Mouse (Mus musculus) hindbrain, embryonic 14.5 days (tissue): ENCODE data around the gene Mchr1. TPM values are rescaled to one million over a fixed set of nuclear protein-coding genes. Genes with fewer than 3 reads are reported as not detected.

Experiments used
- ATAC-seq: fragments of 200-750 bp; cut with Nextera tagmentation; 2 replicates; pipeline ENCODE4 v1.8.0; 2017; ENCODE audit warnings: moderate number of reproducible peaks, mild to moderate bottlenecking, moderate TSS enrichment, moderate library complexity; ENCODE audit not compliant: low FRiP score
- DNase-seq: peaks from one replicate; pipeline ENCODE4 v3.0.0-alpha.2; 2015; ENCODE audit warnings: low spot score
- H3K27ac ChIP-seq: fragments of 300-500 bp; sonication (generic); 2 replicates; pipeline ENCODE4 v1.5.1; 2014; ENCODE audit warnings: mild to moderate bottlenecking, moderate library complexity
- H3K27me3 ChIP-seq: fragments of 300-500 bp; sonication (generic); 2 replicates; pipeline ENCODE4 v1.6.1; 2014; ENCODE audit warnings: mild to moderate bottlenecking, low read length, mixed read lengths; ENCODE audit not compliant: control insufficient read depth, insufficient read depth
- H3K36me3 ChIP-seq: fragments of 300-500 bp; sonication (generic); replicated peaks from 2 replicates; pipeline ENCODE4 v1.6.1; 2014; ENCODE audit not compliant: control insufficient read depth, insufficient read depth
- H3K4me1 ChIP-seq: fragments of 300-500 bp; sonication (generic); replicated peaks from 2 replicates; pipeline ENCODE4 v1.6.1; 2014; ENCODE audit warnings: antibody characterized with exemption, low read length, mixed read lengths; ENCODE audit not compliant: control insufficient read depth, insufficient read depth
- H3K4me2 ChIP-seq: fragments of 300-500 bp; sonication (generic); replicated peaks from 2 replicates; pipeline ENCODE4 v1.6.1; 2014; ENCODE audit warnings: mild to moderate bottlenecking, moderate library complexity
- H3K4me3 ChIP-seq: fragments of 300-500 bp; sonication (generic); replicated peaks from 2 replicates; pipeline ENCODE4 v1.5.1; 2014; ENCODE audit warnings: mild to moderate bottlenecking, low read length
- H3K9ac ChIP-seq: fragments of 300-500 bp; sonication (generic); 2 replicates; pipeline ENCODE4 v1.6.1; 2014
- H3K9me3 ChIP-seq: fragments of 300-500 bp; sonication (generic); 2 replicates; pipeline ENCODE4 v1.6.1; 2016; ENCODE audit warnings: low read length; ENCODE audit not compliant: control insufficient read depth
- WGBS: fragments of 180-500 bp; shearing (Covaris S2); extraction: QIAGEN DNeasy Blood & Tissue Kit; methylation state at CpG from one replicate; pipeline ENCODE4 v1.1.7; 2014; 5-methylcytosine and 5-hydroxymethylcytosine counted together
- polyA plus RNA-seq: library from polyadenylated mRNA; unstranded; fragments of >200 nt; fragmentation: Nextera tagmentation; extraction: Ambion mirVana; gene quantifications from 2 replicates; pipeline ENCODE4 v1.2.1, GENCODE M21; 2014

Gene Mchr1
- polyA plus RNA-seq, 1 experiment from 2014 or later = 3.4 TPM

DNA sequence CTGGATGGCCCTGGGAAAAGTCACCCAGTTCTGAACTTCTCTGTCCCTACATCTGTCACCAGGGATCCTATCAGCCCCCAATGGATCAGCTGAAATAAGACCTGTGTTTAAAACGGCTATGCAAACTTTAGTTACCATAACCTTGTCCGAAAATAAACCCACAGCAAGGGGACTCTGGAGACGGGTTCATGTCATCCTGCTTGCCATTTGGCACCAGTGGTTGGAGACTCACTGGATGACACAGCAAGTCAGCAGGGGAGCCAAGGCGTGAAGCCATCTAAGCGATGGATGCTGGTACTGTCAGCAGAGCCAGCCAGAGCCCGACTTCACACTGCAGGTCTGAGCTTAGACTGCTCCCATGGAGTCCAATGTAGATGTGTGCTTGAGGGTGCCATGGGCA lies 13.9 kb upstream of the Mchr1 start:
- no peak for ATAC-seq
- 77% methylated on average over 6 of the region's 6 CpGs for WGBS

DNA sequence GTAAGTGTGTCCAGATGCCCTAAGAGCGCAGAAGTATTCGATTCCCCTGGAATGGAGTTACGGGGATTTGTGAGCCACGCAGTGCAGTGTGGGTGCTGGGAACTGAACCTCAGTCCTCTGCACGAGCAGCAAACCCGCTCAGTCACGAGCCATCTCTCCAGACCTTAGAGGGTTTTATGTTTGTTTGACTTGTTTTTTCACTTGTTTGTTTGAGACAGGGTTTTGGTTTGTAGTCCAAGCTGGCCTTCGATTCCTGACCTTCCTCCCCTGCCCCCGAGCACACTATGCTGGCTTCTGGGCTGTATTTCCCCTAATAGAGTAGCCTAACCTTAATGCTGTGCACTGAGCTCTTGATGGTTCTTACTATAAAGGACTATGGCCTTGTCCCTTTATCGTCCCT lies 10.3 kb upstream of the Mchr1 start:
- 0 out of 2 replicates have a peak, but pooled peaks cover 2% of the 10 kb centered on the region for H3K4me1 ChIP-seq
- WGBS = 98% methylated on average over 10 of the region's 10 CpGs

More for the DNA sequence above, 13.9 kb upstream of the Mchr1 start:
- Histone ChIP-seq H3K27me3 (no peaks in the 10 kb centered on the region), H3K9ac (no peak overlapping the region), H3K4me3 (no peak overlapping the region), H3K9me3 (no peaks in the 10 kb centered on the region), H3K27ac (no peak overlapping the region), H3K4me1 (no peaks in the 10 kb centered on the region), H3K36me3 (no peaks in the 10 kb centered on the region), H3K4me2 (no peak overlapping the region)
- no peak for DNase-seq

DNA sequence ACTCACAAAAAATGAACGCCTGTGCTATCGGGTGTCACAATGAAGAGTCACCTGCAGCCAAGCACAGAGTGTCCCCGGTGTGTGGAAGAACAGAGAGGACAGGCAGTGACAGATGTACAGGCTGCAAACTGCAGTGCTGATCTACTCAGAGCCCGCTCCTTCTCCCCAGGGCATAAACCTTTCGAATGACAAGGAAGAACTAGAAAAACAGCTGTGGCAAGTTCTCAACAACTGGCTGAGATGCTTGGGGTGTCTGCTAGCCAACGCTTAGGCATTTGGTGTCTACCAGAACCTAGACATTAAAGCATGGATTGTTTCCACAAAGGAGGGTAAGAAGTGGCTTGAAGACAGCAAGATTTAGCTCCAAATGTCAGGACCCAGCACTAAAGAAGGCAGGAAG lies 9.6 kb upstream of the Mchr1 start:
- H3K27me3 ChIP-seq = no peaks in the 10 kb centered on the region
- no peak overlapping the region for H3K4me2 ChIP-seq
- no peak overlapping the region for H3K27ac ChIP-seq
- H3K9me3 ChIP-seq = no peaks in the 10 kb centered on the region
- H3K4me3 ChIP-seq = no peak overlapping the region
- no peaks in the 10 kb centered on the region for H3K36me3 ChIP-seq
- ATAC-seq (no peak), DNase-seq (no peak)
- WGBS = 71% methylated on average over 6 of the region's 6 CpGs
- 0 out of 2 replicates have a peak, but pooled peaks cover 2% of the 10 kb centered on the region for H3K4me1 ChIP-seq
- H3K9ac ChIP-seq = no peak overlapping the region

More for the DNA sequence above, 10.3 kb upstream of the Mchr1 start:
- DNase-seq = no peak
- no peak for ATAC-seq
- Histone ChIP-seq H3K9me3 (no peaks in the 10 kb centered on the region), H3K36me3 (no peaks in the 10 kb centered on the region), H3K4me2 (no peak overlapping the region), H3K27ac (no peak overlapping the region), H3K27me3 (no peaks in the 10 kb centered on the region), H3K9ac (no peak overlapping the region), H3K4me3 (no peak overlapping the region)

DNA sequence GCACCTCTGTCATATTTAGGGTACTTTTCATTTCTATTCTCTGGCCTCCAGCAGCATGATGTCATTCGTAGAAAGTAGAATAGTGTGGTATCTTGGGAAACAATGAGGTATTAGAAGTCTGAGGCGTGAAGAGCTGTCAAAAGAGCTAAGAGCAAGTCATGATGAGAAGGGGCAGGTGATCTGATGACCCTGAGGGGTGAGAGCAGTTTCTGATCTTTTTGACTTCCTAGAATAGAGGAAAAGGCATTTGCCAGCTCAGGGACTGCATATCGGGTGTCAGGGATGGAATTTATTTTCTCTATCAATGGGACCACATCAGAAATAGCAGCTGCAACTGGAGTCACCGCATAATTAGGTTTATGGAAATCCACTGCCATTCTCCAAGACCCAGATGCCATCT lies 8.5 kb upstream of the Mchr1 start:
- ATAC-seq = no peak
- H3K9me3 ChIP-seq = no peaks in the 10 kb centered on the region
- H3K4me3 ChIP-seq = no peak overlapping the region
- H3K27ac ChIP-seq = no peak overlapping the region
- H3K9ac ChIP-seq = no peak overlapping the region
- H3K4me2 ChIP-seq = no peak overlapping the region
- H3K36me3 ChIP-seq = no peaks in the 10 kb centered on the region
- H3K4me1 ChIP-seq = 0 out of 2 replicates have a peak, but pooled peaks cover 2% of the 10 kb centered on the region
- DNase-seq = no peak
- WGBS = 42% methylated on average over 4 of the region's 4 CpGs
- no peaks in the 10 kb centered on the region for H3K27me3 ChIP-seq

- Histone ChIP-seq H3K9ac (no peak overlapping the region), H3K9me3 (no peaks in the 10 kb centered on the region), H3K4me1 (0 out of 2 replicates have a peak, but pooled peaks cover 2% of the 10 kb centered on the region), H3K4me3 (no peak overlapping the region), H3K4me2 (no peak overlapping the region), H3K36me3 (no peaks in the 10 kb centered on the region), H3K27me3 (no peaks in the 10 kb centered on the region), H3K27ac (no peak overlapping the region)
- 96% methylated on average over 3 of the region's 3 CpGs for WGBS
- no peak for DNase-seq
- ATAC-seq = no peak
Measured at GRCm38 (mm10) chr15:81227275-81227674, 8.0 kb upstream of the Mchr1 start.

DNA sequence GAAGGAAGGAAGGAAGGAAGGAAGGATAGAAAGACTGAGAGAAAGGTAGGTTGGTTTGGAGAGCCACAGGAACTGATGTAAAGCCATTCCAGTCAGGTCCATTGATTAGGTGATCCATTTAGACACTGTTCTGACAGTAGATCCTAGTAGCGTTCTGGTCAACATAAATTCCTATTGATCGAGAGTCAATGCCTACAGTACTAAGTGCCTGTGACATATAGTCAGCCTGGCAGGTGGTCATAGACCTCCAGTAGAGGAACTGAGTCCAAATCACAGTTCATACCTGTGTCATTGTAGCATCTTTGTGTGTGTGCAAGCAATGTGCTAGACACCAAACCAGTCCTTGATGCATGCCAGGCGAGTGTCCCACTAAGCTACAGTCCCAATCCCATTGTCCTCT lies 7.0 kb upstream of the Mchr1 start:
- no peak overlapping the region for H3K27ac ChIP-seq
- H3K4me2 ChIP-seq = no peak overlapping the region
- H3K9ac ChIP-seq = no peak overlapping the region
- no peaks in the 10 kb centered on the region for H3K9me3 ChIP-seq
- H3K27me3 ChIP-seq = no peaks in the 10 kb centered on the region
- no peak overlapping the region for H3K4me3 ChIP-seq
- DNase-seq (no peak), ATAC-seq (no peak)
- H3K4me1 ChIP-seq = 0 out of 2 replicates have a peak, but pooled peaks cover 2% of the 10 kb centered on the region
- H3K36me3 ChIP-seq = no peaks in the 10 kb centered on the region
- 92% methylated on average over 3 of the region's 3 CpGs for WGBS

- WGBS = 71% methylated on average over 3 of the region's 3 CpGs
- Histone ChIP-seq H3K27me3 (no peaks in the 10 kb centered on the region), H3K36me3 (no peaks in the 10 kb centered on the region), H3K27ac (no peak overlapping the region), H3K9ac (no peak overlapping the region), H3K4me3 (no peak overlapping the region), H3K9me3 (no peaks in the 10 kb centered on the region), H3K4me1 (0 out of 2 replicates have a peak, but pooled peaks cover 2% of the 10 kb centered on the region), H3K4me2 (no peak overlapping the region)
- ATAC-seq = no peak
- no peak for DNase-seq
Measured at GRCm38 (mm10) chr15:81229791-81230190, 5.5 kb upstream of the Mchr1 start.

- Histone ChIP-seq H3K4me3 (no peak overlapping the region), H3K9me3 (no peaks in the 10 kb centered on the region), H3K27me3 (no peaks in the 10 kb centered on the region), H3K4me1 (peaks cover 10% of the 10 kb centered on the region; the same call in 1 of the 2 replicates), H3K4me2 (no peak overlapping the region), H3K9ac (no peak overlapping the region), H3K27ac (no peak overlapping the region), H3K36me3 (no peaks in the 10 kb centered on the region)
- ATAC-seq = no peak
- WGBS = 83% methylated on average over 7 of the region's 7 CpGs
- DNase-seq = no peak
Measured at GRCm38 (mm10) chr15:81231325-81231724, 4.0 kb upstream of the Mchr1 start.

- Histone ChIP-seq H3K4me3 (peak overlapping the region; percentile 33), H3K4me1 (peaks cover 14% of the 10 kb centered on the region; the same call in 1 of the 2 replicates), H3K27me3 (no peaks in the 10 kb centered on the region), H3K27ac (no peak overlapping the region), H3K36me3 (no peaks in the 10 kb centered on the region), H3K9me3 (no peaks in the 10 kb centered on the region), H3K9ac (peak overlapping the region; percentile 52), H3K4me2 (peak overlapping the region; percentile 56)
- DNase-seq = no peak
- 6% methylated on average over 8 of the region's 8 CpGs for WGBS
- no peak for ATAC-seq
Measured at GRCm38 (mm10) chr15:81236062-81236461, 763 bp downstream of the Mchr1 start.

DNA sequence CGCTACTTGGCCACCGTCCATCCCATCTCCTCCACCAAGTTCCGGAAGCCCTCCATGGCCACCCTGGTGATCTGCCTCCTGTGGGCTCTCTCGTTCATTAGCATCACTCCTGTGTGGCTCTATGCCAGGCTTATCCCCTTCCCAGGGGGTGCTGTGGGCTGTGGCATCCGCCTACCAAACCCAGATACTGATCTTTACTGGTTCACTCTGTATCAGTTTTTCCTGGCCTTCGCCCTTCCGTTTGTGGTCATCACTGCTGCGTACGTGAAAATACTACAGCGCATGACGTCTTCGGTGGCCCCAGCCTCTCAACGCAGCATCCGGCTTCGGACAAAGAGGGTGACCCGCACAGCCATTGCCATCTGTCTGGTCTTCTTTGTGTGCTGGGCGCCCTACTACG lies 2.2 kb downstream of the Mchr1 start:
- H3K4me3 ChIP-seq = no peak overlapping the region
- H3K9me3 ChIP-seq = no peaks in the 10 kb centered on the region
- H3K9ac ChIP-seq = no peak overlapping the region
- DNase-seq = no peak
- whole genome bisulfite sequencing = 94% methylated on average over 18 of the region's 18 CpGs
- no peak overlapping the region for H3K27ac ChIP-seq
- H3K4me1 ChIP-seq = peaks cover 14% of the 10 kb centered on the region; the same call in 1 of the 2 replicates
- no peak overlapping the region for H3K4me2 ChIP-seq
- H3K36me3 ChIP-seq = no peaks in the 10 kb centered on the region
- ATAC-seq = no peak
- no peaks in the 10 kb centered on the region for H3K27me3 ChIP-seq
